8 mouse cellular contexts compared by ENCODE assay signal in genomic region chr5:125404536-125404902, GRCm38 (mm10). TPM values are rescaled to one million over a fixed set of nuclear protein-coding genes. Genes with fewer than 3 reads are reported as not detected.
DNase-seq lines count a peak whose midpoint lies in the region; TF ChIP-seq lines count a peak whose summit lies in the region.

No protein-coding gene starts in this region.

- TF ChIP-seq CTCF in kidney, adult 2 months (conservative IDR thresholded peaks at IDR 0.05; ENCODE audit: insufficient read depth, insufficient read length, low read depth, low read length) = no peak

- TF ChIP-seq POLR2A in kidney, adult 2 months (IDR thresholded peaks at IDR 0.05; ENCODE audit: low read depth, low read length) = no peak

- peak; percentile 28 for DNase-seq in kidney, adult 2 months
- no peak for DNase-seq in kidney, adult 9 months
- peak; percentile 80 for DNase-seq in NIH3T3 (ENCODE audit: low read depth)
- peak; percentile 29 for DNase-seq in forelimb bud, embryonic 11.5 days (ENCODE audit: low read depth, low spot score)
- no peak for DNase-seq in right cerebral cortex, postnatal 10 days (ENCODE audit: low spot score in 2 of 2)
- DNase-seq in layer of hippocampus, adult 18-20 months (ENCODE audit: low spot score in 2 of 2) = no peak
- DNase-seq in left cerebral cortex, postnatal 14 days (ENCODE audit: low spot score in 2 of 2) = no peak

- H3K27ac ChIP-seq in kidney, adult 2 months (ENCODE audit: insufficient read depth, low read depth, low read length) = peak overlapping the region; percentile 86
- peak overlapping the region; percentile 94 for H3K27ac ChIP-seq in macrophage

- H3K79me2 ChIP-seq in macrophage (ENCODE audit: inconsistent target) = no peaks in the 10 kb centered on the region

- WGBS in kidney, adult 2 months = 16% methylated on average over 7 of the region's 7 CpGs
- WGBS in macrophage (ENCODE audit: missing documents) = 3% methylated on average over 6 of the region's 7 CpGs

- peaks cover 16% of the 10 kb centered on the region; the same call in 1 of the 2 replicates for H3K4me1 ChIP-seq in kidney, adult 2 months (ENCODE audit: control insufficient read depth, insufficient read depth, low read length)

- no peaks in the 10 kb centered on the region for H3K27me3 ChIP-seq in kidney, adult 2 months (replicated peaks; ENCODE audit: control insufficient read depth, insufficient read depth, low read length)

- H3K36me3 ChIP-seq in kidney, adult 2 months (ENCODE audit: control insufficient read depth, insufficient read depth, low read length) = no peaks in the 10 kb centered on the region
- H3K36me3 ChIP-seq in macrophage (ENCODE audit: inconsistent target) = no peaks in the 10 kb centered on the region

- H3K4me3 ChIP-seq in kidney, adult 2 months (ENCODE audit: insufficient read depth, low read depth, low read length) = peak overlapping the region; percentile 58
- H3K4me3 ChIP-seq in macrophage (ENCODE audit: inconsistent target) = peak overlapping the region; percentile 54

- intact Hi-C loops in left cerebral cortex, postnatal 14 days (cut with DNase I) = no loop called here

RNA-seq across cellular contexts. Expression of gene Ubc, which starts 14.5 kb away (rescaled TPM):
- 1,123 and 1,352 TPM in 2 replicates for polyA plus RNA-seq in kidney, adult 2 months (2012; rRNA removed)
- total RNA-seq in macrophage (2018; cell fraction: chromatin; rRNA removed) = 100 to 1,000 TPM in 23 of 26 experiments, 10 to 100 TPM in 3; 63.9 to 507 (median 213) TPM
- 1,000 to 10,000 TPM in 21 of 26 experiments, 100 to 1,000 TPM in 5; 601 to 2,041 (median 1,305) TPM for total RNA-seq in macrophage (2018; cell fraction: cytosol; rRNA removed)
- 100 to 1,000 TPM; 220 to 953 (median 671) TPM for total RNA-seq in macrophage (2018; cell fraction: nucleus; rRNA removed)
- 431 to 1,072 TPM (median 940 TPM) in 3 replicates for polyA plus RNA-seq in macrophage (2018)
- 100 to 1,000 TPM; 754 to 818 TPM for total RNA-seq in layer of hippocampus, adult 18-20 months (2021)
- 100 to 1,000 TPM; 752 to 821 TPM for total RNA-seq in left cerebral cortex, postnatal 14 days (2021)

RNA-seq across cellular contexts. Expression of gene Gm10382, which starts 15.4 kb away (rescaled TPM):
- 0.33 and 0.58 TPM in 2 replicates for polyA plus RNA-seq in kidney, adult 2 months (2012; rRNA removed)
- 1 to 10 TPM in 20 of 26 experiments, under 1 TPM in 5, not detected in 1; 0.41 to 6.7 (median 1.5) TPM for total RNA-seq in macrophage (2018; cell fraction: chromatin; rRNA removed)
- under 1 TPM in 20 of 26 experiments, not detected in 6; 0.05 to 0.63 (median 0.18) TPM for total RNA-seq in macrophage (2018; cell fraction: cytosol; rRNA removed)
- 10 to 100 TPM in 1 of 26 experiments, 1 to 10 TPM in 18, under 1 TPM in 4, not detected in 3; 0.60 to 10.9 (median 2.2) TPM for total RNA-seq in macrophage (2018; cell fraction: nucleus; rRNA removed)
- not detected in 3 replicates for polyA plus RNA-seq in macrophage (2018)
- total RNA-seq in layer of hippocampus, adult 18-20 months (2021) = under 1 TPM in 1 of 2 experiments, not detected in 1; 0.46 TPM
- total RNA-seq in left cerebral cortex, postnatal 14 days (2021) = under 1 TPM in 1 of 2 experiments, not detected in 1; 0.37 TPM

RNA-seq across cellular contexts. Expression of gene Dhx37, which starts 29.4 kb away (rescaled TPM):
- polyA plus RNA-seq in kidney, adult 2 months (2012; rRNA removed) = 10.8 and 16.4 TPM in 2 replicates
- 10 to 100 TPM in 21 of 26 experiments, 1 to 10 TPM in 5; 4.6 to 34.3 (median 17.3) TPM for total RNA-seq in macrophage (2018; cell fraction: chromatin; rRNA removed)
- 10 to 100 TPM in 6 of 26 experiments, 1 to 10 TPM in 20; 5.1 to 12.6 (median 8.3) TPM for total RNA-seq in macrophage (2018; cell fraction: cytosol; rRNA removed)
- 10 to 100 TPM in 10 of 26 experiments, 1 to 10 TPM in 16; 5.9 to 22.3 (median 9.2) TPM for total RNA-seq in macrophage (2018; cell fraction: nucleus; rRNA removed)
- 6.9 to 16.2 TPM (median 11.8 TPM) in 3 replicates for polyA plus RNA-seq in macrophage (2018)
- 10 to 100 TPM; 15.0 to 15.4 TPM for total RNA-seq in layer of hippocampus, adult 18-20 months (2021)
- 10 to 100 TPM; 10.1 to 10.9 TPM for total RNA-seq in left cerebral cortex, postnatal 14 days (2021)

RNA-seq across cellular contexts. Expression of gene Bri3bp, which starts 36.8 kb away (rescaled TPM):
- polyA plus RNA-seq in kidney, adult 2 months (2012; rRNA removed) = 12.1 and 13.0 TPM in 2 replicates
- 1 to 10 TPM in 13 of 26 experiments, under 1 TPM in 12, not detected in 1; 0.17 to 5.0 (median 1.0) TPM for total RNA-seq in macrophage (2018; cell fraction: chromatin; rRNA removed)
- total RNA-seq in macrophage (2018; cell fraction: cytosol; rRNA removed) = 1 to 10 TPM; 1.5 to 8.9 (median 3.8) TPM
- total RNA-seq in macrophage (2018; cell fraction: nucleus; rRNA removed) = 1 to 10 TPM; 1.1 to 8.5 (median 2.7) TPM
- polyA plus RNA-seq in macrophage (2018) = 3.6 to 7.6 TPM (median 5.6 TPM) in 3 replicates
- 100 to 1,000 TPM in 1 of 2 experiments, 10 to 100 TPM in 1; 92.7 to 107 TPM for total RNA-seq in layer of hippocampus, adult 18-20 months (2021)
- 10 to 100 TPM; 81.0 to 85.6 TPM for total RNA-seq in left cerebral cortex, postnatal 14 days (2021)

Comparison
In these comparisons a context has a peak if more than half of its experiments do, and no peak if none do; other contexts are left out.
1. DNase-seq: peak in kidney, adult 2 months (single experiment), NIH3T3 (single experiment) and forelimb bud, embryonic 11.5 days (single experiment); none in kidney, adult 9 months (single experiment), right cerebral cortex, postnatal 10 days (0 of 2), layer of hippocampus, adult 18-20 months (0 of 2) and left cerebral cortex, postnatal 14 days (0 of 2).